Mouse (Mus musculus): Measurements from ENCODE around the gene Pdc. TPM values are rescaled to one million over a fixed set of nuclear protein-coding genes. Genes with fewer than 3 reads are reported as not detected.
"Not testable (repeated sequence)": the region's sequence is repeated elsewhere in the genome, so short reads cannot be mapped to it uniquely, and the experiment has no call there.

Pdc gene
- total RNA-seq (2021) = not detected
- long read RNA-seq, experiment 1 = 0 reads
- long read RNA-seq, experiment 2 = 0 reads

DNA sequence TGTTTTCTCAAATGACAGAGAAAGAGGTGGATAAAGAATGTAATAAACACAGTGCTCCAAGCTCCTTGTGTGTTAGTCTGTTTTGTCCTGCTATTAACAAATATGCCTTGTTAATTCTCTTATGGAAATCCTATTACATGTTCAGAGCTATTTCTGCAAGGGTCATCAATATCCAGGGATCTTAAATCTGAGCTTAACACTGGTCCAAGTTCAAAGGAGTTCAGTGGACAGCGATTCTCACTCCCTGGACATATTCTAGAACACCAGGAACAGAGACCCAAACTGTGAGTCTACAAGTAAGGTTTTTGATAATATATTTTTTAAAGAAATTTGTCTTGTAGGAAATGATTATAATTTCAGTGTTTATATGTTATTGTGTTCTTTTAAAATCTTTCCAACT lies at the start of gene Pdc:
TSS of gene Pdc (plus strand) at position 213 of the 400 bp plus-strand sequence.
- DNase-seq = no peak

DNA sequence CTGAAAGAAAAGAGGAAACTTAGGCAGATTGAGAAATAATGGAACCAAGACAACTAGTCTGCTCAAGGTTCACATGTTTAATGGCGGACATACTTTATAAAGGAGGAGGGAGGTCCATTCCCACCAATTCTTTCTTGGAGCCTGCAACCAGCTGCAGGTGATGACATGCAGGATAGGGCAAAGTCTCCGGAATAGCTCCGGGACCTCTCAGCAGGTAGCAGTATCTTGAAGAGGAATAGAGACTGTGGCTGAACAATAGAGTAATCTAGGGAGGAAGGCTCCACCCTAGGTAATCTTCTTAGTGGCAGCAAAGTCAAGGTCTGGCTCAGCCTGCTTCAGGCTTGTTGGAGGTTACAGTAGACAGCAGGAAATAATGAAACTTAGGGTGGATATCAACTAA lies 25.2 kb upstream of the Pdc start:
- not testable (repeated sequence) for DNase-seq

DNA sequence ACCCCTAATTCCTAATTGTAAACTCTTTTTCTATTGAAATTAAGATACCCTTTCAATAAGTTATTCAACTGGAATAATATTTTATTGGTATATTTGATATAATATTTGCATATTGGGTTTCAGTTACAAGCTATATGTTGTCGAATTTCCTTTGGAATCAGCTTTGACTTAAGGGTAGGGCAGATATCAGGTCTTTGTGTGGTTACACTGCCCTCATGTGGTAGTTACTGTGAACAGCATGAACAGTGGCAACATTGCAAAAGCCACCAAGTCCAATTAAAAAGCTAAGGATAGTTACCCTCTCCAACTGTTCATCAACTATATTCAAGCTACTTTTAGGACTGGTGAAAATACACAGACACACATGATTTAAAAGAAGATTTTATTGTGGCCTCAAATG lies 11.6 kb upstream of the Pdc start:
- DNase-seq = peak; percentile 13

DNA sequence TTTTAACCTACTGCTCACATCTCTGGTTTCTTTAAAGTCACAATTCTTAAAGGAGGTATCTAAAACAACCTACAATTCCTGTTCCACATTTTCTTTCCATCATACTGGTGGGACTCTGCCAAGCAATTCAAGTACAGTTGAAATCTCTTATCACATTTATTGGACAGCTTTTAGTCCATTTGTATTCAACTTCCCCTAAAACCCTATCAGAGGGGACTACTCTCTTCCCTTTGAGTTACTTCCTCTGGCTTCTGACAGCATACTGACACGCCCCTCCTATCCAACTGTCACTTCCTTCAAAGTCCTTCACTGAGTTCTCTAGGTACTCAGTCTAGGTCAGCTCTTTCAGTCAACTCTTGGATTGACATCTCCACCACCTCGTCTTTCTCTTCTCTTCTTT lies 15.9 kb downstream of the Pdc start:
- DNase-seq = no peak

DNA sequence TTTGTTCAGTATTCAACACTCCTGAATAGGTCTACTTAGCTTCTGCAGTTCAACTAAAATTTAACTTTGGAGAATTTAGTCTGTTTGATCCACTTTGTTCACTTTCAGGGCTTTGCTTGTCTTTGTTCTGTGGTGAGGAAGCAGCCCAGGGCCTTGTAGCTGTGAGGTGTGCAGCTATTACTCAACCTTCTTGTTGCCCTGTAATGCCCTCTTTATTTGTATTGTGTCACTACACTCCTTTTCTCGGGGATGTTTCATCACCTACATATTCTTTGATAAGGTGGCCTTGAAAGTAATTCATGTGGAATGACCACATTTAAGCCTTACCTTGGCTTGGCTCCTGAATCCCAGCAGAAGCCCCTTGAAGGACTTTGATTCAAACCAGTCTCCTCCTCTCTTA lies 41.6 kb downstream of the Pdc start:
- no peak for DNase-seq

DNA sequence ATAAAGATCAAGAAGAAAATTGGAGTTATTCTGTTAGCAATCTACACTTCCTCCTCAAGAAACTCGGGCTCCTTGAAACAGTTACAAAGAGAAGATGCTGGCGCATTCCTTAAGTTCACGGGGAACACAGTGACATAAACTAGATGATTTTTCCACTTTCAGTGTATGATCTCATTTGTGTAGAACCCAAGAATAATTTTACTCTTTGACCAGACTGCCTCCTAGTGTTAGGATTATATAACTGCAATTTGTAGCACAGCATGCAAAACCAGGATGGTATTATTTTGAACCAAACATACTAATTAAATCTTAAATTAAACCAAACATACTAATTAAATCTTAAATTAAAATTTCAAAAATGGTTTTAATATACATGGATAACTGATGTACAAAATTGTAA lies 53.7 kb downstream of the Pdc start:
- DNase-seq = no peak

DNA sequence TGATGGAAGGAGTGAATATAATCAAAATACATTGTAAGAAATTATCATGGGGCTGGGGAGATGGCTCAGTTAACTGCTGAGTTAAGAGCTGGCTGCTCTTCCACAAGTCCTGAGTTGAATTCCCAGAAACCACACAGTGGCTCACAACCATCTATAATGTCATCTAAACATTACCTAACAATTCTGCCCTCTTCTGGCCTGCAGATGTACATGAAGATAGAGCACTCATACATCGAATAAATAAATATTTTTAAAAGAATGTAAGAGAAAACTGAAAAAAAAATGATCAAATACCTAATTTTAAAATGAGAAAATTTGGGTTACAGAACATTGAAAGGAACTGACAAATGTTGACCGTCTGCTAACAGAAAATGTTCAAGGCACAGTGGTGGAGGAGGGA lies 55.0 kb downstream of the Pdc start:
- DNase-seq = no peak

Other genes with a start within 250 kb of the Pdc start
- gene Ptgs2, start 219.4 kb upstream of the Pdc start, total RNA-seq (2021) = under 1 TPM; 0.36 to 0.87 TPM
- 100 to 1,000 TPM; 103 to 121 TPM for gene Tpr, start 73.4 kb downstream of the Pdc start, total RNA-seq (2021)
- gene Odr4, start 73.7 kb downstream of the Pdc start, total RNA-seq (2021) = 10 to 100 TPM; 34.1 to 36.4 TPM
- gene Prg4, start 146.7 kb downstream of the Pdc start, total RNA-seq (2021) = 1 to 10 TPM; 7.0 to 9.9 TPM

Data from adrenal gland, postnatal 10 days (tissue).